Mouse (Mus musculus) regulatory T cell (primary cell): ENCODE measurements around the gene Nfkbid.

ENCODE experiments used
- in situ Hi-C: fragments of 300-600 bp; cut with MboI, MseI; formaldehyde crosslinking; loops from one replicate; pipeline ENCODE4 v1.15.1; 2025; ENCODE audit warnings: high pct_unique_total_duplicates

Nfkbid gene

GRCm38 (mm10) chr7:30421175-30421889 is at the start of gene Nfkbid:
Gene Nfkbid (plus strand): TSS chr7:30421732.
- in situ Hi-C loops: no loop called here

GRCm38 (mm10) chr7:30373501-30373962 is 48.0 kb upstream of the Nfkbid start:
- in situ Hi-C loops: loop anchor here (5.0 to 10.0 kb wide), 2 partner anchors 64 to 1459 kb away; no protein-coding TSS in a partner anchor

GRCm38 (mm10) chr7:30380061-30380460 is 41.5 kb upstream of the Nfkbid start:
- in situ Hi-C loops: no loop called here

- in situ Hi-C loops: no loop called here
Observed at GRCm38 (mm10) chr7:30384106-30384505, 37.4 kb upstream of the Nfkbid start.

GRCm38 (mm10) chr7:30392746-30393520 is 28.6 kb upstream of the Nfkbid start:
- in situ Hi-C loops: no loop called here

- in situ Hi-C loops: no loop called here
Observed at GRCm38 (mm10) chr7:30393631-30394030, 27.9 kb upstream of the Nfkbid start.

GRCm38 (mm10) chr7:30394379-30394778 is 27.2 kb upstream of the Nfkbid start:
- in situ Hi-C loops: no loop called here

GRCm38 (mm10) chr7:30394871-30395270 is 26.7 kb upstream of the Nfkbid start:
- in situ Hi-C loops: no loop called here

- in situ Hi-C loops: no loop called here
Observed at GRCm38 (mm10) chr7:30399671-30400070, 21.9 kb upstream of the Nfkbid start.

- in situ Hi-C loops: no loop called here
Observed at GRCm38 (mm10) chr7:30402343-30402742, 19.2 kb upstream of the Nfkbid start.

- in situ Hi-C loops: no loop called here
Observed at GRCm38 (mm10) chr7:30408639-30409038, 12.9 kb upstream of the Nfkbid start.

GRCm38 (mm10) chr7:30409789-30410188 is 11.7 kb upstream of the Nfkbid start:
- in situ Hi-C loops: no loop called here

GRCm38 (mm10) chr7:30411023-30411422 is 10.5 kb upstream of the Nfkbid start:
- in situ Hi-C loops: no loop called here

- in situ Hi-C loops: no loop called here
Observed at GRCm38 (mm10) chr7:30412735-30413147, 8.8 kb upstream of the Nfkbid start.

GRCm38 (mm10) chr7:30413596-30413995 is 7.9 kb upstream of the Nfkbid start, which contains the start of gene Tyrobp:
Gene Tyrobp (plus strand): TSS chr7:30413760.
- in situ Hi-C loops: no loop called here

- in situ Hi-C loops: no loop called here
Observed at GRCm38 (mm10) chr7:30417856-30418255, 3.7 kb upstream of the Nfkbid start.

GRCm38 (mm10) chr7:30419561-30420499 is 1.7 kb upstream of the Nfkbid start, which contains the start of gene Hcst:
Gene Hcst (minus strand): TSS chr7:30419854.
- in situ Hi-C loops: no loop called here

GRCm38 (mm10) chr7:30420673-30421072 is 859 bp upstream of the Nfkbid start:
- in situ Hi-C loops: no loop called here

GRCm38 (mm10) chr7:30421890-30422435 is 431 bp downstream of the Nfkbid start:
- in situ Hi-C loops: no loop called here

- in situ Hi-C loops: no loop called here
Observed at GRCm38 (mm10) chr7:30422560-30422959, 1.0 kb downstream of the Nfkbid start.

- in situ Hi-C loops: no loop called here
Observed at GRCm38 (mm10) chr7:30423071-30423641, 1.6 kb downstream of the Nfkbid start.
